Mouse (Mus musculus) central nervous system, embryonic 18 days (tissue): ENCODE measurements around the gene Mbip. TPM values are rescaled to one million over a fixed set of nuclear protein-coding genes. Genes with fewer than 3 reads are reported as not detected.

Experiments
- polyA plus RNA-seq: library from polyadenylated mRNA; depleted of rRNA; stranded (reverse); fragments of >200 nt; gene quantifications from 2 replicates; pipeline ENCODE4 v1.2.3, GENCODE M21; 2012; rRNA removed

Mbip gene
- 32.9 and 36.6 TPM in 2 replicates for polyA plus RNA-seq

DNA sequence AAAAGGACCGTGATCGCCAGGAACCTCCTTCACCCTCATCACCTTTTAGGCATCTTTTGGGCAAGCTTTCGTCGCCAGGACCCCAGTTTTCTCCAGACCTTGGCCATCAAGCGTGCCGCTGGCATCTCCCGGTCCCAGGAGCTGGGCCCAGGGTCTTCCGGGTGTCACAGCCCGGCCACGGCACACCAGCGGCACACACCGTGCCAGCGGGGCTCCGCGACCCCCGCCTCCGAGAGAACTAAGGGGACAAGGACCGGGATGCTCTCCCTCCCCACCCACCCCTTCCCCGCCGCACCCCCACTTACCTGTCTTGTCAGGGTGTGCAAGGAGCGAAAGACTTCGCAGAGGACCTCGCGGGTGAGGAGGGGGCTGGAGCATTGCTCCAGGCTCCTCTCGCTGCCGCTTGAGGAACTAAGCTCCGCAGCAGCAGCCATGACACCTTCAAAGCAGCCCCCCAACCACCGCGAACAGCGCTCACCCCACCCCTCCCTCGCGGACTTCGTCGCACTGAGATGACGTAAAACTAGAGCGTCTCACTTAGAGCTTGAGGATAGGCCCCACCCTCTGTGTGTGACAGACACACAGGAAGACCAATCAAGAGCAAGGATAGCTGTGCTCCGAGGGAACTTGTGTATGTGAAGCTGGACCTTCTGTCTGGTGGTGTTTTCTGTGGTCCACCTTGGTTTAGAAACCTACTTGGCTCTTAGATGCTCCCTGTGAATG, at the start of gene Mbip:
Gene Mbip (minus strand): TSS at position 528 of the 723 bp plus-strand sequence.

Other genes with a start within 250 kb of the Mbip start
- gene Nkx2-1, start 191.0 kb upstream of the Mbip start, polyA plus RNA-seq, result 11.6 and 19.1 TPM in 2 replicates